Mouse (Mus musculus) liver, adult 2 months (tissue): ENCODE measurements around the gene Ptpn14.

ENCODE experiments used
- CTCF ChIP-seq: fragments of 200-500 bp; IDR thresholded peaks from 2 replicates; pipeline ENCODE4 v1.5.1; 2011; ENCODE audit warnings: low read depth, low read length, control low read depth
- POLR2A ChIP-seq: fragments of 200-500 bp; IDR thresholded peaks from 2 replicates; pipeline ENCODE4 v1.6.1; 2011; ENCODE audit warnings: low read length, control low read depth; ENCODE audit not compliant: insufficient read depth; ENCODE audit errors: extremely low read depth

DNA sequence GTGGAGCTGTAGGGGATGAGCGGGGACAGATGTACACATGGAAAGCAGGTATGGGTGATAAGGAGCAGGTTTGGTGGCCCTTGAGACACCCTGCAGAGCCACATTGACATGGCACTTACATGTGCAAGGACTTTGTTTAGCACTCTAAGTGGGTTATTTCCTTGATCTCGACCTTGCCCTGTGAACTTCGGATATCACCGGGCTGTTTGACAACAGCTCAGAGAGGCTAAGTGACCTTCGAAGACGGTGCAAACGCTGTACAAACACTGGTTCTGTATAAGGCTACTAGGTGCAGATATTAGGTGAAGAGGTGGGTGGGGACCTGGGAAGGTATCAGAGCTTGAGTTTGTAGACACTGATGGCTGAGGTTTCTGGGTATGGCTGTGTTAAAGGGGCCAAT, 12.0 kb downstream of the Ptpn14 start:
- no peak for TF ChIP-seq POLR2A
- TF ChIP-seq CTCF = no peak
